Mouse (Mus musculus): ENCODE data around the gene Cacna2d3.

DNA sequence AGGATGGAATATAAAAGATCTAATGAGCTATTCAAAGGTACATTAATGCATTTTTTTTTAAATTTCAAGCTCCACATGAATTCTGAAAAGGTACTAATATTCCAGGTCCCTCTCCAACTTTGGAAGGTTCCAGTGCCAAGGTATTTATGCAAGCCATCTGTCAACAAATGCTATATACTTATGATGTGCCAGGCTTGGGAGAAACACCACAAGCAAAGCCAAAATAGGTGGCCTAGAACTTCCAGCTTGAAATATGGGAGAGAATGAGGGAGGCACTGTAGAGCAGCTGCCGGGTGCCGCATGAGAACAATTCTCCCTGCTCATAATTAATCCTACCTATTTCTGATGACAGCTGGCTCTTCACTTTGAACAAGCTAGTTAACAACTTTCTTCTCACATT lies 860.5 kb downstream of the Cacna2d3 start:
- TF ChIP-seq CTCF (conservative IDR thresholded peaks at IDR 0.05; ENCODE audit: insufficient read depth, insufficient read length, low read depth, low read length) (no peak), POLR2A (IDR thresholded peaks at IDR 0.05; ENCODE audit: low read depth, low read length) (no peak)

Data from kidney, adult 2 months (tissue).